Mouse (Mus musculus) liver, embryonic 12.5 days (tissue): ENCODE measurements at regions not wholly inside any gene's neighbourhood (a gene's known extent, or its start where the extent isn't known, plus 50 kb on each side); places are given as distances from the start of the nearest gene placed in this dataset.

ENCODE experiments used
- ATAC-seq: fragments of 200-750 bp; cut with Nextera tagmentation; 2 replicates; pipeline ENCODE4 v1.8.0; 2017; ENCODE audit warnings: moderate number of reproducible peaks, mild to moderate bottlenecking, moderate library complexity
- H3K27ac ChIP-seq: fragments of 300-500 bp; sonication (generic); 2 replicates; pipeline ENCODE4 v1.5.1; 2016; ENCODE audit warnings: mild to moderate bottlenecking
- H3K27me3 ChIP-seq: fragments of 300-500 bp; sonication (generic); replicated peaks from 2 replicates; pipeline ENCODE4 v1.6.1; 2016; ENCODE audit warnings: mild to moderate bottlenecking, moderate library complexity
- H3K36me3 ChIP-seq: fragments of 300-500 bp; sonication (generic); 2 replicates; pipeline ENCODE4 v1.6.1; 2016; ENCODE audit warnings: mild to moderate bottlenecking, moderate library complexity
- H3K4me1 ChIP-seq: fragments of 300-500 bp; sonication (generic); 2 replicates; pipeline ENCODE4 v1.6.1; 2016
- H3K4me2 ChIP-seq: fragments of 300-500 bp; sonication (generic); 2 replicates; pipeline ENCODE4 v1.6.1; 2016; ENCODE audit warnings: mild to moderate bottlenecking, moderate library complexity
- H3K4me3 ChIP-seq: fragments of 300-500 bp; sonication (generic); 2 replicates; pipeline ENCODE4 v1.5.1; 2016; ENCODE audit warnings: mild to moderate bottlenecking, moderate library complexity
- H3K9ac ChIP-seq: fragments of 300-500 bp; sonication (generic); 2 replicates; pipeline ENCODE4 v1.6.1; 2016; ENCODE audit warnings: mild to moderate bottlenecking, moderate library complexity
- H3K9me3 ChIP-seq: fragments of 300-500 bp; sonication (generic); replicated peaks from 2 replicates; pipeline ENCODE4 v1.6.1; 2016; ENCODE audit warnings: mild to moderate bottlenecking, moderate library complexity
- WGBS: fragments of 180-500 bp; shearing (Covaris S2); methylation state at CpG from one replicate; pipeline ENCODE4 v1.1.7; 2016; ENCODE audit not compliant: insufficient replicate concordance; 5-methylcytosine and 5-hydroxymethylcytosine counted together

DNA sequence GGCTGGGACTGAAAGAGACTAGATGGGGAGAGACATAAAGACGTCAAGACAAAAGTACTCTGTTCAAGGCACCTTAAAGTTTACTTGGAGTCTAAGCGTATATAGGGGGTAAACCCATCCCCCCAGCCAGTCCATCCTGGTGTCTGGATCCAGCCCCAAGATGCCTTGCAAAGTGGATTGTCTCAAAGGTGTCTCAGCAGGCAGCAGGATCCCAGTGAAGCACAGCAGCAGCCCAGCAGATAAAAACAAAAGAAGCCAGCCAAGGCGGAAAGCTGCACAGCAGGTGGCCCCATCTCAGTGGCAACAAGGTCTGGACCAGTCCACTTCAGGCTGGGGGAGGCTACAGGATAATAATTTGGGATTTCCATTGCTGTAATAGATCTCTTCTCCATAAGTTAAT lies 72.0 kb upstream of the Col5a2 start:
- 54% methylated on average over 3 of the region's 3 CpGs for WGBS
- no peaks in the 10 kb centered on the region for H3K36me3 ChIP-seq
- no peaks in the 10 kb centered on the region for H3K9me3 ChIP-seq
- no peaks in the 10 kb centered on the region for H3K27me3 ChIP-seq
- ATAC-seq: no peak
- no peak overlapping the region for H3K9ac ChIP-seq
- H3K4me1 ChIP-seq: no peaks in the 10 kb centered on the region
- H3K4me2 ChIP-seq: no peak overlapping the region
- no peak overlapping the region for H3K27ac ChIP-seq
- H3K4me3 ChIP-seq: no peak overlapping the region

- H3K4me2 ChIP-seq: no peak overlapping the region
- H3K9me3 ChIP-seq: no peaks in the 10 kb centered on the region
- no peaks in the 10 kb centered on the region for H3K36me3 ChIP-seq
- H3K9ac ChIP-seq: no peak overlapping the region
- no peaks in the 10 kb centered on the region for H3K27me3 ChIP-seq
- 61% methylated on average over 1 of the region's 1 CpGs for WGBS
- no peak overlapping the region for H3K27ac ChIP-seq
- no peak overlapping the region for H3K4me3 ChIP-seq
- ATAC-seq: no peak
- no peaks in the 10 kb centered on the region for H3K4me1 ChIP-seq
Measured at GRCm38 (mm10) chr1:45580466-45580865, 77.4 kb upstream of the Col5a2 start.

- Histone ChIP-seq H3K4me2 (no peak overlapping the region), H3K9me3 (no peaks in the 10 kb centered on the region), H3K27me3 (no peaks in the 10 kb centered on the region), H3K27ac (no peak overlapping the region), H3K4me3 (no peak overlapping the region), H3K9ac (no peak overlapping the region), H3K36me3 (no peaks in the 10 kb centered on the region), H3K4me1 (no peaks in the 10 kb centered on the region)
- no peak for ATAC-seq
- 73% methylated on average over 9 of the region's 9 CpGs for WGBS
Measured at GRCm38 (mm10) chr1:45587351-45588025, 84.4 kb upstream of the Col5a2 start.

DNA sequence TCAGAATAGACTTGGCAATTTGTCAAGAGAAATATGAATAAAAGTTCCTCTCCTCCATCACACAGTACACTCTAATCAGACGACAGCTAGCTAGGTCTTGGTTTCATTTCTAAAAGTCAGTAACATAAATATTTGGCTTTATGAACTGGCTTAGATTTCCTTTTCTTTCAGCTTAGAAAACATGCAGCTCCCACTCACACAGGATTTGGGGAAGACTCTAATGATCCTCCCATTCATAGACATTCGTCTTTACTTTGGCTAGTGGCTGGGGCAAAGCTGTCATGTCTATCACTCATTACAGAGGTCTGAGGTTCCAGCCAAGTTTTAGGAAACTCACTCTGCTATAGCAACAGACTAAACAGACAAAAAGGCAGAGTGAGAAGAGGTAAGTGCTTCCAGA lies 94.2 kb upstream of the Col5a2 start:
- Histone ChIP-seq H3K27ac (no peak overlapping the region), H3K9ac (no peak overlapping the region), H3K4me2 (no peak overlapping the region), H3K4me3 (no peak overlapping the region), H3K36me3 (no peaks in the 10 kb centered on the region), H3K27me3 (no peaks in the 10 kb centered on the region), H3K9me3 (no peaks in the 10 kb centered on the region), H3K4me1 (no peaks in the 10 kb centered on the region)
- 50% methylated on average over 2 of the region's 2 CpGs for WGBS
- no peak for ATAC-seq

DNA sequence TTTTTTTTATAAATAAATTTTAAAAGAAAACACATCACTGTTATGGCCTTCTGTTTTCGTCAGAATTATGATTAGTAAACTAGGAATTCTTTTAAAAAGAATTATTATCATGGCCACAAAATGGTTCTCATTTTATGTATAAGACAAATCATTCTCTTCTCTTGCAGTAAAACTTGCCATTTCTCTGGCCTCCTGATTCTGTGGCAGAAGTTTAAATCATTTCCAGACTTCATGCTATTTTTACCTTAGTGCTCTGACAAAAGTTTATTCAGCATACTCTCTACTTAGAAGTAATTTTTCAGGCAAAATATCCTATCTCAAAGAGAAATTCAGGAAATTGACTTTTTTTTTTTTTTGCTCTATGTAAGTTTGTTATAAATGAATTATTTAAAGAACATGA lies 96.3 kb upstream of the Col5a2 start:
- 41% methylated on average over 1 of the region's 1 CpGs for WGBS
- Histone ChIP-seq H3K4me3 (no peak overlapping the region), H3K27me3 (no peaks in the 10 kb centered on the region), H3K4me1 (no peaks in the 10 kb centered on the region), H3K27ac (no peak overlapping the region), H3K36me3 (no peaks in the 10 kb centered on the region), H3K9ac (no peak overlapping the region), H3K4me2 (no peak overlapping the region), H3K9me3 (no peaks in the 10 kb centered on the region)
- no peak for ATAC-seq

GRCm38 (mm10) chr1:45600011-45600410 lies 96.9 kb upstream of the Col5a2 start:
- H3K4me2 ChIP-seq: no peak overlapping the region
- no peak for ATAC-seq
- H3K9ac ChIP-seq: no peak overlapping the region
- no peaks in the 10 kb centered on the region for H3K36me3 ChIP-seq
- 59% methylated on average over 3 of the region's 3 CpGs for WGBS
- no peak overlapping the region for H3K27ac ChIP-seq
- H3K4me3 ChIP-seq: no peak overlapping the region
- no peaks in the 10 kb centered on the region for H3K9me3 ChIP-seq
- H3K4me1 ChIP-seq: no peaks in the 10 kb centered on the region
- H3K27me3 ChIP-seq: no peaks in the 10 kb centered on the region

DNA sequence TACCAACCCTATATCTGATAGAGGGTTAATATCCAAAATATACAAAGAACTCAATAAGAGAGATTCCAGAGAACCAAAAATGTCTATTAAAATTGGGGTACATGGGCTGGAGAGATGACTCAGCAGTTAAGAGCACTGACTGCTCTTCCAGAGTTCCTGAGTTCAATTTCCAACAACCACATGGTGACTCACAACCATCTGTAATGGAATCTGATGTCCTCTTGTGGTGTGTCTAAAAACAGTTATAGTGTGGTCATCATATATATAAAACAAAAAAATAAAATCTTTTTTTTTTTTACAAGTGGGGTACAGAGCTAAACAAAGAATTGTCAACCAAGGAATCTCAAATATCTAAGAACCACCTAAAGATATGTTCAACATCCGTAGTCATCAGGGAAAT lies 102.5 kb upstream of the Col5a2 start:
- Histone ChIP-seq H3K4me3 (no peak overlapping the region), H3K27ac (no peak overlapping the region), H3K9ac (no peak overlapping the region), H3K27me3 (no peaks in the 10 kb centered on the region), H3K4me1 (no peaks in the 10 kb centered on the region), H3K36me3 (no peaks in the 10 kb centered on the region), H3K9me3 (no peaks in the 10 kb centered on the region), H3K4me2 (no peak overlapping the region)
- ATAC-seq: no peak
- 46% methylated on average over 1 of the region's 1 CpGs for WGBS

GRCm38 (mm10) chr1:45608316-45608715 lies 105.2 kb upstream of the Col5a2 start:
- Histone ChIP-seq H3K4me2 (no peak overlapping the region), H3K36me3 (no peaks in the 10 kb centered on the region), H3K9me3 (no peaks in the 10 kb centered on the region), H3K27ac (no peak overlapping the region), H3K4me1 (no peaks in the 10 kb centered on the region), H3K9ac (no peak overlapping the region), H3K4me3 (no peak overlapping the region), H3K27me3 (no peaks in the 10 kb centered on the region)
- ATAC-seq: no peak

DNA sequence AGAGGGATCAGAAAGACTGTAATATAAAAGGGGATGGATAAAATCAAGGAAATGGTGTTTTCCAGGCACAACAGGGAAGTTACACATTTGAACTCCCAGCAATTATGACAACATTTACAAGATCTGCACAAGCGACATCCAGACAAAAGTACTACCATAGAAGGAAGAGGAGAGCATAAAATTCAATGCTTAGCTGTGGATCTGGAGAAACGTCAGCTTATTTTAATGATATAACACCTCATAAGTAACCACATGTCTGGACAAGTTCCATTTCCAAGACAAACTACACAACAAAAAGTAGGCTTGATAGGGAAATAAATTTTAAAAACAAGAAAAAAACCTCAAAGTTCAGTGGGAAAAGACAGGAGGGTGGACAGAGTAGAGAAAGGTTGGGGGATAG lies 115.9 kb upstream of the Col5a2 start:
- ATAC-seq: no peak
- Histone ChIP-seq H3K9ac (no peak overlapping the region), H3K36me3 (no peaks in the 10 kb centered on the region), H3K27ac (no peak overlapping the region), H3K4me2 (no peak overlapping the region), H3K9me3 (no peaks in the 10 kb centered on the region), H3K4me1 (no peaks in the 10 kb centered on the region), H3K4me3 (no peak overlapping the region), H3K27me3 (no peaks in the 10 kb centered on the region)
- WGBS: 68% methylated on average over 2 of the region's 2 CpGs

DNA sequence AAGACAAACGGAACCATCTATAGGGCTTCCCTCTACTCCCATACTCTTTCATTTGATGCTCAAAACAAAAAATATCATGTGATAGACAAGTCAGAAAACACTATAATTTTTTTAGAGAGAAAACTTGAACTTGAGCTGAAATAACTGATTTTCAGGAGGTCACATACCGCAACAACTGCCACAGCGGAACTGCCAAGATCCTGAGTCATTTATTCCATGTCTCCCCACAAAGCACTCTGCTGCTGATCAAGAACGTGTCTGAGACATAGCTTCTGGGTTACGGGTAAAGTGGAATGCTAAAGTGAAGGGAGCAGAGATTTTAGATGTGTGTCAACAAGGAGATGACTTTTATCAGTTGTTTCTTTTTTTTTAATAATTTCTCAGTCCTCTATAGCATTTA lies 122.8 kb upstream of the Col5a2 start:
- H3K4me3 ChIP-seq: no peak overlapping the region
- H3K9ac ChIP-seq: no peak overlapping the region
- no peak overlapping the region for H3K27ac ChIP-seq
- 64% methylated on average over 5 of the region's 5 CpGs for WGBS
- H3K4me1 ChIP-seq: no peaks in the 10 kb centered on the region
- H3K27me3 ChIP-seq: no peaks in the 10 kb centered on the region
- no peak overlapping the region for H3K4me2 ChIP-seq
- ATAC-seq: no peak
- H3K36me3 ChIP-seq: no peaks in the 10 kb centered on the region
- H3K9me3 ChIP-seq: no peaks in the 10 kb centered on the region

DNA sequence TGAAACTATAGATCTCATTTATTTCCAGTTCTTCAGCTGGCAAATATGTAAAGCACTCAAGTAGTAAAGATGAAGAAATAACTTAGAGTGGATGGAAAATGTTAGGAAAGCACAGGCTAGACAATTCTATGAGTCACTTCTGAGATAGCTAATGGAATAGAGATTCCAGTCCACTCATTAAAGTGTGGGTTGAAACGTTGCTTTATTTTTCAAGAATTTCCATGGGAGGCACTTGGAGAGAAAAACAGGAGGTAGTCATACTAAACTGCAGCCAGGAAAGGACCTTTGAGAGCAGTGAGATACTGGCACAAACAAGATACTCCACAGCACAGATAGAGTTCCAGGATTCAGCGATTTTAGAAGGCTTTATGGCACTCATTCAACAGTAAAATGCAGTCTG lies 123.7 kb upstream of the Col5a2 start:
- 40% methylated on average over 2 of the region's 2 CpGs for WGBS

GRCm38 (mm10) chr1:45627840-45628239 lies 124.8 kb upstream of the Col5a2 start:
- Histone ChIP-seq H3K27me3 (no peaks in the 10 kb centered on the region), H3K4me1 (no peaks in the 10 kb centered on the region), H3K9me3 (peaks cover 4% of the 10 kb centered on the region; the same call in 1 of the 2 replicates), H3K36me3 (no peaks in the 10 kb centered on the region), H3K4me3 (no peak overlapping the region), H3K9ac (no peak overlapping the region), H3K27ac (no peak overlapping the region), H3K4me2 (no peak overlapping the region)
- ATAC-seq: no peak
- 17% methylated on average over 2 of the region's 2 CpGs for WGBS

More for the DNA sequence above, 123.7 kb upstream of the Col5a2 start:
- H3K36me3 ChIP-seq: no peaks in the 10 kb centered on the region
- no peaks in the 10 kb centered on the region for H3K4me1 ChIP-seq
- ATAC-seq: no peak
- no peaks in the 10 kb centered on the region for H3K27me3 ChIP-seq
- no peak overlapping the region for H3K27ac ChIP-seq
- H3K9ac ChIP-seq: no peak overlapping the region
- no peak overlapping the region for H3K4me3 ChIP-seq
- no peaks in the 10 kb centered on the region for H3K9me3 ChIP-seq
- no peak overlapping the region for H3K4me2 ChIP-seq

GRCm38 (mm10) chr1:45647301-45647700 lies 144.2 kb upstream of the Col5a2 start:
- Histone ChIP-seq H3K36me3 (no peaks in the 10 kb centered on the region), H3K27ac (no peak overlapping the region), H3K4me3 (no peak overlapping the region), H3K4me1 (no peaks in the 10 kb centered on the region), H3K9ac (no peak overlapping the region), H3K9me3 (no peaks in the 10 kb centered on the region), H3K27me3 (no peaks in the 10 kb centered on the region), H3K4me2 (no peak overlapping the region)
- no peak for ATAC-seq
